Mouse (Mus musculus): Measurements from ENCODE around the gene Tyro3. TPM values are rescaled to one million over a fixed set of nuclear protein-coding genes. Genes with fewer than 3 reads are reported as not detected.

The Tyro3 gene
- total RNA-seq, 1 experiment = 66.2 TPM

DNA sequence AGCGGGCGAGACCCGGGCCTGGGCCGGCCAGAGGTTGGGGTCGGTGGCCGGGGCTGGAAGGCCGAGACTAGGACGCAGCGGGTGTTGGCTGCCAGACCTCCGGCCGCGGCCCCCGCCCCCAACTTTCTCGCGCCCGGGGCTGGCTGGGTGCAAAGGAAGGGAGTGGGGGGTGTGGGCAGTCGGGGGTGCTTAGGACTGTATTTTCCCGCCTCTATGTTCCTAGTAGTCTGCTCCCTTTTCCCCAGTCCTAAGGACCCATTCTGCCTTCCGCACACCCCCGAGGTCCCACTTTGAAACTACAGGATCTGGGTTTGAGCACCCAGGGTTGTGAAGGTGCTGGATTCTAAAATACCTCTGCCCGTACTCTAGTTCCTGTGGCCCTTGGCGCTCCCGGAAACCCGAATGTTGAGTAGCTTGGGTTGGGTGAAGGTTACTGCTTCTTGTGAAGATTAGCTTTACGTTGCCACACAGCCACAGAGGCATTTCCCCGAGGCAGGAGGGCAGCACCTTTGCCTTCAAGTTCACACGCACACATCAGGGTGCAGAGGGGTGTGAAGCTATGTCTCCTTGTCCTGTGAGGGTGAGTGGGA lies 2.5 kb downstream of the Tyro3 start:
- no peaks in the 10 kb centered on the region for H3K9me3 ChIP-seq (ENCODE audit: control insufficient read depth, insufficient read depth, low read depth, low read length)
- H3K9ac ChIP-seq (ENCODE audit: insufficient read depth, low read depth, low read length, poor library complexity, severe bottlenecking) = peak overlapping the region; percentile 88
- peak overlapping the region; percentile 32; the same call in 1 of the 2 replicates for H3K27ac ChIP-seq (ENCODE audit: insufficient read depth, low read depth, low read length, poor library complexity, severe bottlenecking)
- peaks cover 21 to 40% of the 10 kb centered on the region in 2 experiments; a peak in 3 of 4 replicates for H3K4me1 ChIP-seq (ENCODE audit: control insufficient read depth in 2 of 2, insufficient read depth in 2 of 2, low read length in 2 of 2, poor library complexity in 1 of 2)
- in situ Hi-C loops (cut with MboI; ENCODE audit: low sequenced_read_pairs in 2 of 2, unreplicated experiment in 2 of 2) = no loop called here
- H3K4me3 ChIP-seq (ENCODE audit: insufficient read depth in 1 of 2, low read depth in 1 of 2, low read length in 2 of 2, poor library complexity in 1 of 2, severe bottlenecking in 1 of 2) = peak overlapping the region; percentile 88 to 92
- H3K36me3 ChIP-seq (ENCODE audit: control insufficient read depth, insufficient read depth, low read length, poor library complexity, severe bottlenecking) = peaks cover 8% of the 10 kb centered on the region; the same call in 1 of the 2 replicates
- TF ChIP-seq CHD2 (IDR thresholded peaks at IDR 0.05; ENCODE audit: low read depth, low read length) (no peak), MAFK (IDR thresholded peaks at IDR 0.05; ENCODE audit: insufficient read depth, low read depth, low read length) (no peak), ZNF384 (IDR thresholded peaks at IDR 0.05; ENCODE audit: low read depth, low read length) (no peak), ZC3H11A (IDR thresholded peaks at IDR 0.05; ENCODE audit: borderline replicate concordance, low read depth, low read length) (no peak)
- DNase-seq (ENCODE audit: low read depth, low spot score) = no peak

- peak overlapping the region; percentile 2; the same call in 1 of the 2 replicates for H3K9ac ChIP-seq (ENCODE audit: insufficient read depth, low read depth, low read length, poor library complexity, severe bottlenecking)
- TF ChIP-seq CHD2 (IDR thresholded peaks at IDR 0.05; ENCODE audit: low read depth, low read length) (no peak), MAFK (IDR thresholded peaks at IDR 0.05; ENCODE audit: insufficient read depth, low read depth, low read length) (no peak), ZC3H11A (IDR thresholded peaks at IDR 0.05; ENCODE audit: borderline replicate concordance, low read depth, low read length) (no peak), ZNF384 (IDR thresholded peaks at IDR 0.05; ENCODE audit: low read depth, low read length) (no peak), HCFC1 (IDR thresholded peaks at IDR 0.05; ENCODE audit: borderline replicate concordance, insufficient read depth, low read length) (no peak)
- H3K27ac ChIP-seq (ENCODE audit: insufficient read depth, low read depth, low read length, poor library complexity, severe bottlenecking) = no peak overlapping the region
- H3K4me1 ChIP-seq (ENCODE audit: control insufficient read depth in 2 of 2, insufficient read depth in 2 of 2, low read length in 2 of 2, poor library complexity in 1 of 2) = peaks cover 21 to 44% of the 10 kb centered on the region in 2 experiments; a peak in 3 of 4 replicates
- no peak for DNase-seq (ENCODE audit: low read depth, low spot score)
- in situ Hi-C loops (cut with MboI; ENCODE audit: low sequenced_read_pairs in 2 of 2, unreplicated experiment in 2 of 2) = no loop called here
- H3K4me3 ChIP-seq (ENCODE audit: insufficient read depth in 1 of 2, low read depth in 1 of 2, low read length in 2 of 2, poor library complexity in 1 of 2, severe bottlenecking in 1 of 2) = peak overlapping the region; percentile 88 to 92
- peaks cover 9% of the 10 kb centered on the region; the same call in 1 of the 2 replicates for H3K36me3 ChIP-seq (ENCODE audit: control insufficient read depth, insufficient read depth, low read length, poor library complexity, severe bottlenecking)
- no peaks in the 10 kb centered on the region for H3K9me3 ChIP-seq (ENCODE audit: control insufficient read depth, insufficient read depth, low read depth, low read length)
Observed at GRCm38 (mm10) chr2:119800876-119801846, 3.6 kb downstream of the Tyro3 start.

DNA sequence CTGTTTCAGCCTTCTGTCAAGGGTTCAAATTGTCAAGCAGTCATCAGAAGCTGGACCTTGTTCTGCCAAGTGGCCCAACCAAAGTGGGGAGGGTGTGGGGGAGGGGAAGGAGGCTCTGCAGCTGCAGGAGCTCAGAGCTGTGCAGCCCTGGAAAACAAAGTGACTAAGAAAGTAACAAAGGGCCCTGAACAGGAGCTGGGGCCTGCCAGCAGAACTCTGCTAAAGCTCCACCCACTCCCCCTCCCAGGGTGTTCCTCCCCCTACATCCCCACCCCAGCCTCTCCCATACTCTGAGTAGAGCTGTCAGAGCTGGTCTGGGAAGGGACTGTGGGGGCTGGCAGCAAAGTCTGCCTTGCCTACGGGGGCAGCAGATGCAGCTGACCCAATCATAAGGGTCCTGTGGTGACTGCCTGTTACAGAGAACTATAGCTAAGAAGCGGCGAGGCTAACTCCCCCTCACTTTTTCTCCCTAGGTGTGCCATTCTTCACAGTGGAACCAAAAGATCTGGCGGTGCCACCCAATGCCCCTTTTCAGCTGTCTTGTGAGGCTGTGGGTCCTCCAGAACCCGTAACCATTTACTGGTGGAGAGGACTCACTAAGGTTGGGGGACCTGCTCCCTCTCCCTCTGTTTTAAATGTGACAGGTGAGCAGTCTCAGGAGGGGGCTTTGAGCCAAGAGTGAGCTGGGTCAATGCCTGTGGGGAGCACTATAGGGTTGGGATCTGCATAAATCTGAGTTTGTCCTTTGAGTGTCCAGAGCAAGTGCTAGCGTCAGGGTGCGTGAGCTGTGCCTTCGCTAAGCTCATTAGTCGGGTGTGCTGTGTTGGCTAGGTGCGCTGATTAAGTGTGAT lies 5.5 kb downstream of the Tyro3 start:
- peak; percentile 70 for DNase-seq (ENCODE audit: low read depth, low spot score)
- Histone ChIP-seq H3K36me3 (ENCODE audit: control insufficient read depth, insufficient read depth, low read length, poor library complexity, severe bottlenecking) (peaks cover 19% of the 10 kb centered on the region; the same call in 1 of the 2 replicates), H3K27ac (ENCODE audit: insufficient read depth, low read depth, low read length, poor library complexity, severe bottlenecking) (peak overlapping the region; percentile 53; the same call in 1 of the 2 replicates), H3K9me3 (ENCODE audit: control insufficient read depth, insufficient read depth, low read depth, low read length) (no peaks in the 10 kb centered on the region), H3K9ac (ENCODE audit: insufficient read depth, low read depth, low read length, poor library complexity, severe bottlenecking) (no peak overlapping the region; the same call in 1 of the 2 replicates), H3K4me1 (ENCODE audit: control insufficient read depth in 2 of 2, insufficient read depth in 2 of 2, low read length in 2 of 2, poor library complexity in 1 of 2) (peaks cover 21 to 43% of the 10 kb centered on the region in 2 experiments; a peak in 3 of 4 replicates), H3K4me3 (ENCODE audit: insufficient read depth in 1 of 2, low read depth in 1 of 2, low read length in 2 of 2, poor library complexity in 1 of 2, severe bottlenecking in 1 of 2) (peak overlapping the region in 1 of 2 experiments; percentile 26; a peak in 1 of 4 replicates)
- TF ChIP-seq ZC3H11A (IDR thresholded peaks at IDR 0.05; ENCODE audit: borderline replicate concordance, low read depth, low read length) = no peak
- TF ChIP-seq CHD2 (IDR thresholded peaks at IDR 0.05; ENCODE audit: low read depth, low read length) = no peak
- no peak for TF ChIP-seq HCFC1 (IDR thresholded peaks at IDR 0.05; ENCODE audit: borderline replicate concordance, insufficient read depth, low read length)
- no peak for TF ChIP-seq MAFK (IDR thresholded peaks at IDR 0.05; ENCODE audit: insufficient read depth, low read depth, low read length)
- TF ChIP-seq ZNF384 (IDR thresholded peaks at IDR 0.05; ENCODE audit: low read depth, low read length) = no peak
- in situ Hi-C loops (cut with MboI; ENCODE audit: low sequenced_read_pairs in 2 of 2, unreplicated experiment in 2 of 2) = no loop called here

All from ES-E14 (cell line).